In the genomic region with DNA sequence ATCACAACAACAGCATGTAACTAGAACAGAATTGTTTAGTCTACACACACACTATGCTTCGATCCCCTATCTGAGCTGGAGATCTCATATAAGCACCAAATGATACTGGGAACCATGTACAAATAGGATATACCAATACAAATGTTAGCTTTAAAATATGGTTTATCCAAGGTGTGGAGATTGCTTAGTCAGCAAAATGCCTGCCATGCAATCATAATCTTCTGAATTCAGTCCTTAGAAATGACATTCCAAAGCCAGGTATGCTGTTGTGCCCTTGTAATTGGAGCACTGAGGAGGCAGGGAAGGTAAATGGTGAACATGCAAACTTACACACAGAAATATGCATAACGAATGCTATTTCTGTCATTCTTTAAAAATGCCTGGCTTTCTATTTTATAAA, we compare ENCODE assay signal across 34 mouse cellular contexts. TPM values are rescaled to one million over a fixed set of nuclear protein-coding genes. Genes with fewer than 3 reads are reported as not detected.
"Had no signal": no experiment of that assay in that cellular context is flagged by ENCODE, and none has a peak within 500 bp of the region (broad histone marks: within the 10 kb centered on the region; RNA-seq: fewer than 3 reads in every experiment).

No protein-coding gene starts in this region.

- H3K9ac ChIP-seq: limb, embryonic 12.5 days; limb, embryonic 13.5 days; limb, embryonic 15.5 days; liver, embryonic 12.5 days; liver, embryonic 13.5 days; liver, embryonic 14.5 days; liver, embryonic 15.5 days; liver, postnatal 0 days; lung, embryonic 14.5 days; lung, embryonic 15.5 days; midbrain, embryonic 12.5 days; midbrain, embryonic 13.5 days; midbrain, embryonic 15.5 days had no signal

- H3K36me3 ChIP-seq: limb, embryonic 10.5 days; limb, embryonic 12.5 days; limb, embryonic 13.5 days; limb, embryonic 15.5 days; liver, embryonic 12.5 days; liver, embryonic 13.5 days; liver, embryonic 15.5 days; lung, embryonic 15.5 days; midbrain, embryonic 10.5 days; midbrain, embryonic 12.5 days; midbrain, embryonic 13.5 days; midbrain, embryonic 15.5 days had no signal

- H3K27me3 ChIP-seq: limb, embryonic 12.5 days; limb, embryonic 13.5 days; limb, embryonic 15.5 days; liver, embryonic 12.5 days; liver, embryonic 13.5 days; liver, embryonic 15.5 days; lung, embryonic 15.5 days; megakaryocyte, embryonic 14.5 days; midbrain, embryonic 12.5 days; midbrain, embryonic 13.5 days; midbrain, embryonic 15.5 days had no signal

- H3K9me3 ChIP-seq: limb, embryonic 10.5 days; limb, embryonic 12.5 days; limb, embryonic 13.5 days; limb, embryonic 15.5 days; liver, embryonic 12.5 days; liver, embryonic 13.5 days; liver, embryonic 15.5 days; lung, embryonic 15.5 days; megakaryocyte, embryonic 14.5 days; midbrain, embryonic 10.5 days; midbrain, embryonic 12.5 days; midbrain, embryonic 13.5 days; midbrain, embryonic 15.5 days had no signal

- H3K4me3 ChIP-seq: limb, embryonic 10.5 days; limb, embryonic 12.5 days; limb, embryonic 13.5 days; limb, embryonic 15.5 days; liver, embryonic 12.5 days; liver, embryonic 13.5 days; liver, embryonic 15.5 days; lung, embryonic 15.5 days; megakaryocyte, embryonic 14.5 days; midbrain, embryonic 10.5 days; midbrain, embryonic 12.5 days; midbrain, embryonic 13.5 days; midbrain, embryonic 15.5 days; myocyte had no signal

- H3K4me1 ChIP-seq: limb, embryonic 10.5 days; limb, embryonic 12.5 days; limb, embryonic 13.5 days; limb, embryonic 15.5 days; liver, embryonic 12.5 days; liver, embryonic 13.5 days; liver, embryonic 15.5 days; lung, embryonic 15.5 days; megakaryocyte, embryonic 14.5 days; midbrain, embryonic 10.5 days; midbrain, embryonic 12.5 days; midbrain, embryonic 13.5 days; midbrain, embryonic 15.5 days had no signal

- H3K27ac ChIP-seq: limb, embryonic 10.5 days; limb, embryonic 12.5 days; limb, embryonic 13.5 days; limb, embryonic 15.5 days; liver, embryonic 12.5 days; liver, embryonic 13.5 days; liver, embryonic 14.5 days; liver, embryonic 15.5 days; lung, embryonic 15.5 days; macrophage; midbrain, embryonic 10.5 days; midbrain, embryonic 12.5 days; midbrain, embryonic 13.5 days; midbrain, embryonic 15.5 days had no signal

- H3K4me2 ChIP-seq: limb, embryonic 12.5 days; limb, embryonic 13.5 days; limb, embryonic 15.5 days; liver, embryonic 11.5 days; liver, embryonic 12.5 days; liver, embryonic 13.5 days; liver, embryonic 15.5 days; lung, embryonic 14.5 days; lung, embryonic 15.5 days; midbrain, embryonic 11.5 days; midbrain, embryonic 12.5 days; midbrain, embryonic 13.5 days; midbrain, embryonic 15.5 days had no signal

- DNase-seq: left cerebral cortex, postnatal 4 days; liver; liver, embryonic 13.5 days; liver, postnatal 0 days; lung, adult 18-20 months; lung, adult 2 months; lung, embryonic 14.5 days; lung, postnatal 10 days; lung, postnatal 14 days; lung, postnatal 36 days; lung, postnatal 4 days; midbrain, embryonic 14.5 days had no signal

- ATAC-seq: liver, embryonic 12.5 days; liver, postnatal 0 days; lung, postnatal 0 days; midbrain, embryonic 13.5 days; midbrain, embryonic 15.5 days; midbrain, embryonic 16.5 days had no signal

RNA-seq across cellular contexts. Expression of a gene that starts 54.0 kb away (rescaled TPM):
- total RNA-seq: liver, adult 2 months; megakaryocyte-erythroid progenitor cell, adult 5-6 weeks; monocyte, adult 5-6 weeks had no signal
- polyA plus RNA-seq: liver, adult 2 months; macrophage had no signal
